Mouse (Mus musculus) testis, adult 2 months (tissue): ENCODE measurements around the gene Smarcc2. TPM values are rescaled to one million over a fixed set of nuclear protein-coding genes. Genes with fewer than 3 reads are reported as not detected.

ENCODE experiments used
- H3K27ac ChIP-seq: fragments of 200-500 bp; 2 replicates; pipeline ENCODE4 v1.5.1; 2012; ENCODE audit warnings: low read depth, low read length; ENCODE audit not compliant: control insufficient read depth, insufficient read depth
- H3K27me3 ChIP-seq: fragments of 200-500 bp; 2 replicates; pipeline ENCODE4 v1.6.1; 2012; ENCODE audit warnings: mild to moderate bottlenecking, low read length, moderate library complexity; ENCODE audit not compliant: control insufficient read depth, insufficient read depth
- H3K36me3 ChIP-seq: fragments of 200-500 bp; 2 replicates; pipeline ENCODE4 v1.6.1; 2012; ENCODE audit warnings: mild to moderate bottlenecking, low read length; ENCODE audit not compliant: control insufficient read depth, insufficient read depth
- H3K4me1 ChIP-seq: fragments of 200-500 bp; 2 replicates; pipeline ENCODE4 v1.6.1; 2012; ENCODE audit warnings: low read length; ENCODE audit not compliant: control insufficient read depth, insufficient read depth
- H3K4me3 ChIP-seq: fragments of 200-500 bp; 2 replicates; pipeline ENCODE4 v1.5.1; 2012; ENCODE audit warnings: low read depth, mild to moderate bottlenecking, low read length, moderate library complexity, mixed read lengths; ENCODE audit not compliant: control insufficient read depth
- CTCF ChIP-seq: fragments of 200-500 bp; IDR thresholded peaks from 2 replicates; pipeline ENCODE4 v1.5.1; 2012; ENCODE audit warnings: low read depth, mild to moderate bottlenecking, inconsistent platforms, low read length, moderate library complexity; ENCODE audit not compliant: control insufficient read depth, insufficient read depth, insufficient replicate concordance
- POLR2A ChIP-seq: fragments of 200-500 bp; IDR thresholded peaks from 2 replicates; pipeline ENCODE4 v1.6.1; 2012; ENCODE audit warnings: low read depth, mild to moderate bottlenecking, inconsistent platforms, low read length, moderate library complexity; ENCODE audit not compliant: control insufficient read depth
- polyA plus RNA-seq: library from polyadenylated mRNA; depleted of rRNA; stranded (reverse); fragments of >200 nt; gene quantifications from 2 replicates; pipeline ENCODE4 v1.2.3, GENCODE M21; 2012

Gene Smarcc2
- polyA plus RNA-seq, 1 experiment = 138 TPM

GRCm38 (mm10) chr10:128510301-128510700, 51.3 kb downstream of the Smarcc2 start:
- no peaks in the 10 kb centered on the region for H3K4me1 ChIP-seq
- no peaks in the 10 kb centered on the region for H3K27me3 ChIP-seq
- no peaks in the 10 kb centered on the region for H3K36me3 ChIP-seq
- no peak overlapping the region for H3K27ac ChIP-seq
- TF ChIP-seq POLR2A (no peak), CTCF (no peak)
- no peak overlapping the region for H3K4me3 ChIP-seq

- H3K27me3 ChIP-seq = no peaks in the 10 kb centered on the region; the same call in 1 of the 2 replicates
- no peaks in the 10 kb centered on the region for H3K36me3 ChIP-seq
- peaks cover 7% of the 10 kb centered on the region for H3K4me1 ChIP-seq
- TF ChIP-seq CTCF (no peak), POLR2A (no peak)
- no peak overlapping the region for H3K27ac ChIP-seq
- no peak overlapping the region for H3K4me3 ChIP-seq
Measured at GRCm38 (mm10) chr10:128511189-128511588, 52.1 kb downstream of the Smarcc2 start.

- TF ChIP-seq POLR2A = no peak
- TF ChIP-seq CTCF = no peak
- H3K36me3 ChIP-seq = no peaks in the 10 kb centered on the region
Measured at GRCm38 (mm10) chr10:128511761-128512160, 52.7 kb downstream of the Smarcc2 start.

GRCm38 (mm10) chr10:128515044-128515443, 56.0 kb downstream of the Smarcc2 start:
- Histone ChIP-seq H3K36me3 (no peaks in the 10 kb centered on the region), H3K4me1 (peaks cover 11% of the 10 kb centered on the region), H3K27ac (no peak overlapping the region), H3K27me3 (no peaks in the 10 kb centered on the region; the same call in 1 of the 2 replicates), H3K4me3 (no peak overlapping the region)
- TF ChIP-seq CTCF (no peak), POLR2A (no peak)

More at GRCm38 (mm10) chr10:128511761-128512160, 52.7 kb downstream of the Smarcc2 start:
- H3K4me1 ChIP-seq = peaks cover 9% of the 10 kb centered on the region
- no peaks in the 10 kb centered on the region; the same call in 1 of the 2 replicates for H3K27me3 ChIP-seq
- no peak overlapping the region for H3K27ac ChIP-seq
- H3K4me3 ChIP-seq = no peak overlapping the region

- Histone ChIP-seq H3K4me3 (no peak overlapping the region; the same call in 1 of the 2 replicates), H3K27ac (no peak overlapping the region), H3K4me1 (peaks cover 11% of the 10 kb centered on the region), H3K36me3 (no peaks in the 10 kb centered on the region), H3K27me3 (no peaks in the 10 kb centered on the region; the same call in 1 of the 2 replicates)
- TF ChIP-seq POLR2A (no peak), CTCF (no peak)
Measured at GRCm38 (mm10) chr10:128516029-128516428, 57.0 kb downstream of the Smarcc2 start.

GRCm38 (mm10) chr10:128516677-128517076, 57.6 kb downstream of the Smarcc2 start:
- Histone ChIP-seq H3K36me3 (no peaks in the 10 kb centered on the region), H3K27ac (no peak overlapping the region), H3K4me1 (peaks cover 11% of the 10 kb centered on the region), H3K27me3 (no peaks in the 10 kb centered on the region; the same call in 1 of the 2 replicates), H3K4me3 (no peak overlapping the region)
- no peak for TF ChIP-seq CTCF
- TF ChIP-seq POLR2A = no peak

GRCm38 (mm10) chr10:128518833-128519232, 59.8 kb downstream of the Smarcc2 start:
- peaks cover 12% of the 10 kb centered on the region for H3K4me1 ChIP-seq
- TF ChIP-seq POLR2A (no peak), CTCF (peak; percentile 47; the same call in 1 of the 2 replicates)
- no peak overlapping the region for H3K4me3 ChIP-seq
- H3K27me3 ChIP-seq = no peaks in the 10 kb centered on the region; the same call in 1 of the 2 replicates
- H3K36me3 ChIP-seq = no peaks in the 10 kb centered on the region
- no peak overlapping the region for H3K27ac ChIP-seq

GRCm38 (mm10) chr10:128520591-128520990, 61.5 kb downstream of the Smarcc2 start:
- TF ChIP-seq POLR2A (no peak), CTCF (no peak)
- no peaks in the 10 kb centered on the region for H3K36me3 ChIP-seq
- no peak overlapping the region for H3K27ac ChIP-seq
- no peak overlapping the region for H3K4me3 ChIP-seq
- peaks cover 23% of the 10 kb centered on the region for H3K4me1 ChIP-seq
- H3K27me3 ChIP-seq = peaks cover 2% of the 10 kb centered on the region
